Mouse (Mus musculus): ENCODE measurements at regions not wholly inside any gene's neighbourhood (a gene's known extent, or its start where the extent isn't known, plus 50 kb on each side); places are given as distances from the start of the nearest gene placed in this dataset.

DNA sequence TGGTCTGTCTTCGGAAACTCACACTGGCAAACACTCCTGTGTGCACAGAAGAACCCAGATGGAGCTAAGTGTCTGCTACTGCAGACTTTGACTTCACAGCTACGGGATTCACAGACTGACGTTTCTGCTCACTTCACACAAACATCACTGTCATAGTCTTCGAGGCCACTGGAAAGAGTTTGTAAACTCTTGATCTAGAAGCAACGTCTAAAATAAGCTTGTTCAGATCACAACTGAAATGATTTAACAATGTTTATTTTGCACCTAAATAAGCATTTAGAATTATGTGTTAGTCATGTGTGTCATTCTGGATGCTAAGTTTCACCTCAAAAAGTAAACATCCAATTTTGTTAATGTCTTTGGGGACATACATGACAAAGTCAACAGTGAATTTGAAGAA is 221.7 kb downstream of the Gm19410 start:
- H3K27ac ChIP-seq (ENCODE audit: insufficient read depth, low read length), result no peak overlapping the region
- TF ChIP-seq CTCF (IDR thresholded peaks at IDR 0.05; ENCODE audit: extremely low read depth, insufficient read depth, insufficient read length, insufficient replicate concordance) (no peak), POLR2A (IDR thresholded peaks at IDR 0.05; ENCODE audit: low read depth, low read length) (no peak)
- 82% methylated on average over 5 of the region's 5 CpGs for WGBS
- H3K27me3 ChIP-seq (ENCODE audit: control insufficient read depth, insufficient read depth, low read length), result no peaks in the 10 kb centered on the region
- no peaks in the 10 kb centered on the region for H3K36me3 ChIP-seq (ENCODE audit: control insufficient read depth, insufficient read depth, low read length)
- no peaks in the 10 kb centered on the region for H3K4me1 ChIP-seq (ENCODE audit: control insufficient read depth, insufficient read depth, insufficient read length)
- DNase-seq (ENCODE audit: low read depth in 1 of 2, low spot score in 2 of 2), result no peak
- H3K4me3 ChIP-seq (ENCODE audit: extremely low read depth, insufficient read depth, insufficient read length), result no peak overlapping the region

DNA sequence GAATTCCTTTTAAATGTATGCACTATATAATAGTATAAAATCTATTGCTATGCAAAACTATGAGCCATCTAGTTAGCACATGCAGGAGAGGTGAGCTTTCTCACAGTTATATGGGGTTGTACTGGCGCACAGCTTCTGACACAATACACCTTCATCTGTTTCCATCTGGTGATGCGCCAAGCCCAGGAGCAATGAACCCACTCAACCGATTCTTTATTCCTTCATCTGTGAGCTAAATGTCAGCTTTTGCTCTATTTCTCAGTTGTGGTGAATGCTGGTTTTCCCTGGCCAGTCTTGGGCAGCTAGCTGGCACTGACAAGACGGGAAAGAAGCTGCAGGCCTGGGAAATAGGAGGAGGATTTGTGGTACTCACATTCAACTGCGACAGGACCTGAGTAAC is 225.4 kb downstream of the Gm19410 start:
- WGBS, result 89% methylated on average over 5 of the region's 5 CpGs
- Histone ChIP-seq H3K4me3 (ENCODE audit: extremely low read depth, insufficient read depth, insufficient read length) (no peak overlapping the region), H3K27ac (ENCODE audit: insufficient read depth, low read length) (no peak overlapping the region), H3K27me3 (ENCODE audit: control insufficient read depth, insufficient read depth, low read length) (no peaks in the 10 kb centered on the region), H3K36me3 (ENCODE audit: control insufficient read depth, insufficient read depth, low read length) (no peaks in the 10 kb centered on the region), H3K4me1 (ENCODE audit: control insufficient read depth, insufficient read depth, insufficient read length) (no peaks in the 10 kb centered on the region)
- TF ChIP-seq CTCF (IDR thresholded peaks at IDR 0.05; ENCODE audit: extremely low read depth, insufficient read depth, insufficient read length, insufficient replicate concordance), result no peak
- TF ChIP-seq POLR2A (IDR thresholded peaks at IDR 0.05; ENCODE audit: low read depth, low read length), result no peak
- DNase-seq (ENCODE audit: low read depth in 1 of 2, low spot score in 2 of 2), result no peak

DNA sequence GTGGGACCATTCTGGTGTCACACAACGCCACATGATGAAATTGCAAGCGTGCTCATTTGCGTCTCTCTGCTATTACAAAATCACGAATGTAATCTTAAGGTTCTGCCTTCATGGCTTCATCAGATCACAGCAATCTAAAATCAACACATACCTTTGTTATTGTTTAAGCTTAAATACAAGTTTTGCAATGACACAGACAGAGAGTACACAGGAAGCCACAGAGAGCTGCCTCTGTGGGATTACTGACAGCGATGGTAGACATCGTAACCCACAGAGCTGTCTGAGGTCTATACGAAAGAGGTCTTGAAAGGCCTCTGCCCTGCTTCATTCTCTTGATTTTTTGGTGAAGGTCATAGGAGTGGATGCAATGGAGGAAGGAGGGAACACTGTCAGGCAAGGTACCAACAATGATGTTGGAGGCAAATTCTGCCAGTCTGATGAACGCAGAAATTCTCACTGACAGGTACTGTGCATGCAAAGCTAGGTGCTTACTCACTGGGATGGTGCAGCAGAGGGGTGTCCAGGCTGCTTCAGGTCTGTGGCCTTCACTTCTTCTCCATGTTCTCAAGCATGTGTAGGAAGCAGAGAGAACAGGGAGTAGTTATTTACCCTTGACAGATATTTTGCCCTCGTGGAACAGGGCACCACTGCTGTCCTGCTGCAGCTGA is 226.5 kb downstream of the Gm19410 start:
- TF ChIP-seq POLR2A (IDR thresholded peaks at IDR 0.05; ENCODE audit: low read depth, low read length) (no peak), CTCF (IDR thresholded peaks at IDR 0.05; ENCODE audit: extremely low read depth, insufficient read depth, insufficient read length, insufficient replicate concordance) (no peak)
- DNase-seq (ENCODE audit: low read depth in 1 of 2, low spot score in 2 of 2), result no peak
- H3K4me1 ChIP-seq (ENCODE audit: control insufficient read depth, insufficient read depth, insufficient read length), result no peaks in the 10 kb centered on the region
- H3K27me3 ChIP-seq (ENCODE audit: control insufficient read depth, insufficient read depth, low read length), result no peaks in the 10 kb centered on the region
- no peaks in the 10 kb centered on the region for H3K36me3 ChIP-seq (ENCODE audit: control insufficient read depth, insufficient read depth, low read length)
- no peak overlapping the region for H3K4me3 ChIP-seq (ENCODE audit: extremely low read depth, insufficient read depth, insufficient read length)
- 65% methylated on average over 9 of the region's 9 CpGs for WGBS
- no peak overlapping the region for H3K27ac ChIP-seq (ENCODE audit: insufficient read depth, low read length)

DNA sequence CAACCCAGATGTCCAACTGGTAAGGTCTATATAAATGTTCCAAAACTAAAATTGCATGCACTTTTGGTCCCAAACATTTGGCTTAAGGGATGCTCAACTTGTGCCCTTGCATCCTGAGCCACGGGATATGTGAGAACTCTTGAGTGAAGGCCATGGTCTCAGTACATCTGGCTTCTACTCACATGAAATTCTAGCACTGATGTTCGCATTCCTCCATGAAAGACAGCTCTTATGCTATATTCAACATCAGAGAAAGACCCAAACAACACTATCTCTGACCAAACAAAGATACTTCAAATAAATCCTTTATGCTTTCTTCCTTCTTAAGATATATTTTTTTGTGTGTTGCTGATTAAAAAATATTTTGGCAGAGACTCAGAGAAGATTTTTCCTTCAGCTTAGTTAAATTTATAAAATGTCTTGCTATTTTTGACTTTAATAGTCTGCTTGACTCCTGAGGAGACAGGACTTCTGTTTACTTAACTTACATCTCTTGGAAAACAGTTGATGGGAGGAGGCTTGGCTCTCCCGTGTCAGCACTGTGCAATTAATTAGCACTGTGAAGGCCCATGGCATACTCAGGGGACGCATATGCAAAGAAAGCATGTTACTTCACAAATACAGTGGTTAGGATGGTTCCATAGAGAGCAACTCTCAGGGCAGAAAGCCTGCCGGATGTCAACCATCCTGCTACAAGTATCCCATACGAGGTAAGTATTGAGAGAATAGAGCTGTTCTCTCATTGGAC is 230.9 kb downstream of the Gm19410 start:
- H3K27ac ChIP-seq (ENCODE audit: insufficient read depth, low read length), result no peak overlapping the region
- no peak for TF ChIP-seq POLR2A (IDR thresholded peaks at IDR 0.05; ENCODE audit: low read depth, low read length)
- TF ChIP-seq CTCF (IDR thresholded peaks at IDR 0.05; ENCODE audit: extremely low read depth, insufficient read depth, insufficient read length, insufficient replicate concordance), result no peak
- WGBS, result 86% methylated on average over 6 of the region's 6 CpGs
- H3K27me3 ChIP-seq (ENCODE audit: control insufficient read depth, insufficient read depth, low read length), result no peaks in the 10 kb centered on the region
- no peaks in the 10 kb centered on the region for H3K36me3 ChIP-seq (ENCODE audit: control insufficient read depth, insufficient read depth, low read length)
- H3K4me1 ChIP-seq (ENCODE audit: control insufficient read depth, insufficient read depth, insufficient read length), result no peaks in the 10 kb centered on the region
- no peak overlapping the region for H3K4me3 ChIP-seq (ENCODE audit: extremely low read depth, insufficient read depth, insufficient read length)
- DNase-seq (ENCODE audit: low read depth in 1 of 2, low spot score in 2 of 2), result no peak

DNA sequence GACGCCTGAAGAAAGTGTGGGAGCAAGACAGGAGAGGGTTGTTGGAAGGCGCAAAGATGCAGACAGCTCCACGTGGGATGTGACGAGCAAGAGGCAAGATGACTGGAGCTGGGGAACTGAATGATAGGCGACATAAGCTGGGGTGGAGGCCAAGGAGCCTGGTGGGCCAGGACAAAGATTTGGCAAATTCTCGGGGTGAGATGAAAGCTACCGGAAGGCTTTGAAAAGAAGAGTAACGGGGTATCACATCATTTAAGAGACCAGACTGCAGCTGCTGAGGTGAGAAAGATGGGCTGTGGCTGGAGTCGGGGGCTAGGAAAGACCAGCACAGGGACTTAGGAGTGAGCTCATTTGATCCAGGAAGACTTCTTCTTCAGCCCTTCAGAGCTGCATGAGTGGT is 234.0 kb downstream of the Gm19410 start:
- Histone ChIP-seq H3K27ac (ENCODE audit: insufficient read depth, low read length) (no peak overlapping the region), H3K27me3 (ENCODE audit: control insufficient read depth, insufficient read depth, low read length) (no peaks in the 10 kb centered on the region), H3K4me3 (ENCODE audit: extremely low read depth, insufficient read depth, insufficient read length) (no peak overlapping the region), H3K36me3 (ENCODE audit: control insufficient read depth, insufficient read depth, low read length) (no peaks in the 10 kb centered on the region), H3K4me1 (ENCODE audit: control insufficient read depth, insufficient read depth, insufficient read length) (no peaks in the 10 kb centered on the region)
- no peak for DNase-seq (ENCODE audit: low read depth in 1 of 2, low spot score in 2 of 2)
- WGBS, result 85% methylated on average over 9 of the region's 9 CpGs
- TF ChIP-seq CTCF (IDR thresholded peaks at IDR 0.05; ENCODE audit: extremely low read depth, insufficient read depth, insufficient read length, insufficient replicate concordance) (no peak), POLR2A (IDR thresholded peaks at IDR 0.05; ENCODE audit: low read depth, low read length) (no peak)

DNA sequence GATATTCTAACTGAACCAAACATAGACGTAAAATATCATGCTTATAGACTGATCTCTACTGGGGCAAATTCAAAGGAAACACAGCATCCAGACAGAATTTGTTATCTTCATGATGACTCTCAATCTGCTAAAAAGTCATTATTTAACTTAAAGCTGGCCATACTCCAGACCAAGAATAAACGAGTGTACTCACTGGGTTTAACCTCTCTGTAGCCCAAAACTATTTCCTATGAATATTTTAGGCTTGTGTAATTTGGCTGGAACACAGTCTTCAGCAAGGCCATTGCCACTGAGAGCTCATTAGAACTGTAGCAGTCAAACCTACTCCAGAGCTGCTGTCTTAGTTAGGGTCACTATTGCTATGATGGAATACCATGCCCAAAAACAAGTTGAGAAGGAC is 238.8 kb downstream of the Gm19410 start:
- Histone ChIP-seq H3K27me3 (ENCODE audit: control insufficient read depth, insufficient read depth, low read length) (no peaks in the 10 kb centered on the region), H3K4me1 (ENCODE audit: control insufficient read depth, insufficient read depth, insufficient read length) (no peaks in the 10 kb centered on the region), H3K36me3 (ENCODE audit: control insufficient read depth, insufficient read depth, low read length) (no peaks in the 10 kb centered on the region), H3K27ac (ENCODE audit: insufficient read depth, low read length) (no peak overlapping the region), H3K4me3 (ENCODE audit: extremely low read depth, insufficient read depth, insufficient read length) (no peak overlapping the region)
- DNase-seq (ENCODE audit: low read depth in 1 of 2, low spot score in 2 of 2), result no peak
- no peak for TF ChIP-seq CTCF (IDR thresholded peaks at IDR 0.05; ENCODE audit: extremely low read depth, insufficient read depth, insufficient read length, insufficient replicate concordance)
- no peak for TF ChIP-seq POLR2A (IDR thresholded peaks at IDR 0.05; ENCODE audit: low read depth, low read length)
- WGBS, result 80% methylated on average over 2 of the region's 2 CpGs

DNA sequence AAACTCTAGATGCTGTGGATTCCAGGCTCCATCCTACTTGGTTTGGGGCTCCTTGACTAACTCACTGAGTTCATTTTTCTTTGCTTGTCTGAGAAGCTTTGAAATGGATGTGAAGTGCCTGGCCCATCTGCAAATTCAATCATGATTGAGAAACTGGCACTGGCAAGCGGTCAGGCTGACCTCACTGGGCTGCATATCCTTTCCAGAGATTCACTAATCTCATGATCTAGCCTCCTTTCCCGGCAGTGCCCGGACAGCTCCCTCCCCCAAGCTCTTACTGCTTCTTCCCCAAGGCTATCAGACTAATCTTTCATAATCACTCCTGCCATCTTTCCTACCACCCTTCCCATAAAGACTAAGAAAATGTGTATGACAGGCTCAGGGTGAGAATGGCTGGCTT is 239.9 kb downstream of the Gm19410 start:
- TF ChIP-seq CTCF (IDR thresholded peaks at IDR 0.05; ENCODE audit: extremely low read depth, insufficient read depth, insufficient read length, insufficient replicate concordance) (no peak), POLR2A (IDR thresholded peaks at IDR 0.05; ENCODE audit: low read depth, low read length) (no peak)
- H3K36me3 ChIP-seq (ENCODE audit: control insufficient read depth, insufficient read depth, low read length), result no peaks in the 10 kb centered on the region
- WGBS, result 71% methylated on average over 3 of the region's 3 CpGs
- H3K27me3 ChIP-seq (ENCODE audit: control insufficient read depth, insufficient read depth, low read length), result no peaks in the 10 kb centered on the region
- H3K4me1 ChIP-seq (ENCODE audit: control insufficient read depth, insufficient read depth, insufficient read length), result no peaks in the 10 kb centered on the region
- H3K27ac ChIP-seq (ENCODE audit: insufficient read depth, low read length), result no peak overlapping the region
- H3K4me3 ChIP-seq (ENCODE audit: extremely low read depth, insufficient read depth, insufficient read length), result no peak overlapping the region
- no peak for DNase-seq (ENCODE audit: low read depth in 1 of 2, low spot score in 2 of 2)

Data from spleen, adult 2 months (tissue).